Mouse (Mus musculus) lung, embryonic 15.5 days (tissue): ENCODE measurements around the gene Cdc42bpb. TPM values are rescaled to one million over a fixed set of nuclear protein-coding genes. Genes with fewer than 3 reads are reported as not detected.

Experiments used
- ATAC-seq: fragments of 200-750 bp; cut with Nextera tagmentation; 2 replicates; pipeline ENCODE4 v1.8.0; 2017; ENCODE audit warnings: moderate number of reproducible peaks, borderline replicate concordance; ENCODE audit not compliant: low FRiP score, low TSS enrichment; ENCODE audit errors: extremely low read depth
- H3K27ac ChIP-seq: fragments of 300-500 bp; sonication (generic); 2 replicates; pipeline ENCODE4 v1.5.1; 2015; ENCODE audit warnings: moderate library complexity, mild to moderate bottlenecking, inconsistent platforms
- H3K27me3 ChIP-seq: fragments of 300-500 bp; sonication (generic); 2 replicates; pipeline ENCODE4 v1.6.1; 2015; ENCODE audit warnings: inconsistent platforms
- H3K36me3 ChIP-seq: fragments of 300-500 bp; sonication (generic); 2 replicates; pipeline ENCODE4 v1.6.1; 2015; ENCODE audit warnings: inconsistent platforms
- H3K4me1 ChIP-seq: fragments of 300-500 bp; sonication (generic); 2 replicates; pipeline ENCODE4 v1.6.1; 2015; ENCODE audit warnings: inconsistent platforms
- H3K4me2 ChIP-seq: fragments of 300-500 bp; sonication (generic); 2 replicates; pipeline ENCODE4 v1.6.1; 2015; ENCODE audit warnings: inconsistent platforms, mild to moderate bottlenecking, moderate library complexity
- H3K4me3 ChIP-seq: fragments of 300-500 bp; sonication (generic); 2 replicates; pipeline ENCODE4 v1.5.1; 2015; ENCODE audit warnings: mild to moderate bottlenecking, inconsistent platforms
- H3K9ac ChIP-seq: fragments of 300-500 bp; sonication (generic); 2 replicates; pipeline ENCODE4 v1.6.1; 2015; ENCODE audit warnings: inconsistent platforms
- H3K9me3 ChIP-seq: fragments of 300-500 bp; sonication (generic); 2 replicates; pipeline ENCODE4 v1.6.1; 2016; ENCODE audit warnings: inconsistent platforms
- WGBS: fragments of 180-500 bp; shearing (Covaris S2); methylation state at CpG from one replicate; pipeline ENCODE4 v1.1.7; 2015; 5-methylcytosine and 5-hydroxymethylcytosine counted together
- polyA plus RNA-seq: library from polyadenylated mRNA; unstranded; fragments of >200 nt; fragmentation: Nextera tagmentation; extraction: Ambion mirVana; gene quantifications from 2 replicates; pipeline ENCODE4 v1.2.1, GENCODE M21; 2015

Gene Cdc42bpb
- polyA plus RNA-seq, 1 experiment from 2014 or later = 32.2 TPM

DNA sequence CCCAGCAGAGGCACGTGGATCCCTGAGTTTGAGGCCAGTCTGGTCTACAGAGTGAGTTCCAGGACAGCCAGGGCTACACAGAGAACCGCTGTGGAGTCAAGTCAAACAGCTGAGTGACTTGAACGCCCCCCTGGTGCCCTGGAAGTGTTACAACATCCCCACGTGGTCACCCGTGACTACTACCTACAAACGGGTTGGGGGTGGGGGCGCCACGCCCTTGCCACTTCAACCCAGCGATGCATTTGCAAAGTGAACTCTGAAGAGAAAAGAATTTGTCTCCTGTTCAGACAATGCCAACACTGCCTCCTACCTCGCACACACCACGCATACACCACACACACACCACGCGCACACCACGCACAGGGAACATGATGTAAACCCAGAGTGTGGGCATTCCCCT lies 67.6 kb downstream of the Cdc42bpb start:
- ATAC-seq = no peak
- Histone ChIP-seq H3K27me3 (no peaks in the 10 kb centered on the region), H3K9me3 (no peaks in the 10 kb centered on the region), H3K4me1 (no peaks in the 10 kb centered on the region), H3K36me3 (peaks cover 97% of the 10 kb centered on the region), H3K9ac (no peak overlapping the region), H3K4me3 (no peak overlapping the region), H3K27ac (no peak overlapping the region), H3K4me2 (no peak overlapping the region)
- 75% methylated on average over 14 of the region's 14 CpGs for WGBS

DNA sequence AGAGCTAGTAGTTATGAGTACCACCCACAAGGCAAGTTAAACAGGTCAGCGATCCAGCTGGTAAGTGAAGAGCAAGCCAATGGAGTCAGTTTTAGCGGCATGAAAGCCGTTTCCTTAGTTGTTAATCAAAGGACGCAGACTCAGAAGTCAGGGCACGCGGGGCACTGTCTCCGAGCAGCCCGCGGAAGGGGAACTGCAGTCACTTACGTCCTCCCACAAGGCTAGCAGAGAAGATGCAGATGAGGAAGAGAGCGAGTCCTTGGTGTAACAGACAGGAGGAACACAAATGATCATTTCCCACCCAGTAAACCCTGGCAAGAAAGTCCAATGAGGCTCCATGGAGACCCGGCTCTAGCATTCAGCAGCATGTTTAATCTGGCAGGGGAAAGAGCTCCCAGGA lies 68.3 kb downstream of the Cdc42bpb start:
- no peak for ATAC-seq
- Histone ChIP-seq H3K36me3 (peaks cover 97% of the 10 kb centered on the region), H3K4me3 (no peak overlapping the region), H3K27ac (no peak overlapping the region), H3K4me2 (no peak overlapping the region), H3K4me1 (no peaks in the 10 kb centered on the region), H3K27me3 (no peaks in the 10 kb centered on the region), H3K9me3 (no peaks in the 10 kb centered on the region), H3K9ac (no peak overlapping the region)
- 84% methylated on average over 12 of the region's 12 CpGs for WGBS

DNA sequence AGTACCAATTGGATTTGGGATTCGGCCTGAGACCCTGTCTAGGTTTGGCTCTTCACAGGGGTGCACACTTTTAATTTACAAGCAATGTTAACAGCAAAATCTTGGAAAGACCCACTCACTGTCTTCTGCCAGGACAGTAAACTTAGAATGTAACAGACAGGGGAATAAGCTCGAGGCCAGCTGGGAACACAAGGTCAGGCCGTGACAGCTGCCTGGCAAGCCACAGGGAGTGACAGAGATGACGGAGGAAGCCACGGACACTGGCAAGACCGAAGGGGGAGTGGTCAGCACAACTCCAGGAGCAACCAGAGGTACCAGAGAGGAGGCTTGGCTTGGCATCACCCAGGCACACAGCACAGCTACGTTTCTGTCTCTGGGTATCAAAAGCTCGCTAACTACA lies 70.7 kb downstream of the Cdc42bpb start:
- H3K9ac ChIP-seq = no peak overlapping the region
- no peaks in the 10 kb centered on the region for H3K9me3 ChIP-seq
- H3K36me3 ChIP-seq = peaks cover 98% of the 10 kb centered on the region
- no peak overlapping the region for H3K4me3 ChIP-seq
- no peaks in the 10 kb centered on the region for H3K4me1 ChIP-seq
- H3K4me2 ChIP-seq = no peak overlapping the region
- H3K27ac ChIP-seq = no peak overlapping the region
- 78% methylated on average over 8 of the region's 8 CpGs for WGBS
- ATAC-seq = no peak
- no peaks in the 10 kb centered on the region for H3K27me3 ChIP-seq

DNA sequence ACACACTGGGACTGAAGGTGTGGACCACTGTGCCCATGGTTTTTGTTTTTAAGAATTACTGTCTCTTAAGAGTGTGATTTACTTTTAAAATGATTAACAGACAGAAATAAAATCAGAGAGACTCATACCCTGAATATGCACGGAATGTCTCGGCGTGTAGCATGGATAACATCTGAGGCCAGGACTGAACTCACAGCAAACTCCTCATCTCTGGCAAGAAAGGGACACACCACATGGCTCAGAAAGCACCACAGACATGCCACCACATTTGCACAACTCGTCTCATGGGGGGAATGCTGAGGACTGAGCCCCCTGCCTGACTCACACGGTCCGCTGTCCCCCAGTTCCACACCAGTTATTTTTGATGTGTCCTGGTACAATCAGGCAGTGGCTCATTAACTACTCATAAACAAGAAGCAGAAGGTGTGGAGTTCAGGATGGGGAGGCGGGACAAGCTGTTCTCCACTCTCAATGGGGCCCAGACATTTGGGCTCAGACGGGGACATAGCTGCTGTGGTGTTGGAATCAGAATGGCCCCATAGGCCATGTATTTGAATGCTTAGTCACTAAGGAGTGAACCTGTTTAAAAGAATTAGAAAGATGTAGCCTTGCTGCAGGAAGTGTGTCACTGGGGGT lies 73.7 kb downstream of the Cdc42bpb start:
- Histone ChIP-seq H3K4me1 (no peaks in the 10 kb centered on the region), H3K9me3 (no peaks in the 10 kb centered on the region), H3K9ac (no peak overlapping the region), H3K27me3 (no peaks in the 10 kb centered on the region), H3K4me2 (no peak overlapping the region), H3K36me3 (peaks cover 92% of the 10 kb centered on the region), H3K4me3 (no peak overlapping the region), H3K27ac (no peak overlapping the region)
- no peak for ATAC-seq
- WGBS = 92% methylated on average over 8 of the region's 8 CpGs

DNA sequence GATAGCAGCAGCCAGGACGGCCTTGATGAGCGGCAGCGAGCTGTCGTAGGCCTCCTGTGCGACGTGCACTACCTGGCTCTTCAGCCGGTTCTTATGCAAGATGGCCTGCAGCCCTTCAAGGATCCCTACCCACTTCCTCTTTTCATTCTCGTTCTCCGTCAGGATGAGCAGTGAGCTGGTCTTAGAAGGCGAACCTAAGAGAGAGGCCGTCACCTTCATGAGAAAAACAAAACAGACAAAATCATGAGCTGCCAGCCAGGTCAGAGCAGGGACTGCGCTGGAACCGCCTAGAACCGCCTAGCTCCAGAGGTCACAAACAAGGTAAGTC lies 75.5 kb downstream of the Cdc42bpb start:
- Histone ChIP-seq H3K27me3 (no peaks in the 10 kb centered on the region), H3K36me3 (peaks cover 94% of the 10 kb centered on the region), H3K4me1 (no peaks in the 10 kb centered on the region), H3K4me2 (no peak overlapping the region), H3K9ac (no peak overlapping the region), H3K4me3 (no peak overlapping the region), H3K27ac (no peak overlapping the region), H3K9me3 (no peaks in the 10 kb centered on the region)
- no peak for ATAC-seq
- WGBS = 93% methylated on average over 14 of the region's 14 CpGs

DNA sequence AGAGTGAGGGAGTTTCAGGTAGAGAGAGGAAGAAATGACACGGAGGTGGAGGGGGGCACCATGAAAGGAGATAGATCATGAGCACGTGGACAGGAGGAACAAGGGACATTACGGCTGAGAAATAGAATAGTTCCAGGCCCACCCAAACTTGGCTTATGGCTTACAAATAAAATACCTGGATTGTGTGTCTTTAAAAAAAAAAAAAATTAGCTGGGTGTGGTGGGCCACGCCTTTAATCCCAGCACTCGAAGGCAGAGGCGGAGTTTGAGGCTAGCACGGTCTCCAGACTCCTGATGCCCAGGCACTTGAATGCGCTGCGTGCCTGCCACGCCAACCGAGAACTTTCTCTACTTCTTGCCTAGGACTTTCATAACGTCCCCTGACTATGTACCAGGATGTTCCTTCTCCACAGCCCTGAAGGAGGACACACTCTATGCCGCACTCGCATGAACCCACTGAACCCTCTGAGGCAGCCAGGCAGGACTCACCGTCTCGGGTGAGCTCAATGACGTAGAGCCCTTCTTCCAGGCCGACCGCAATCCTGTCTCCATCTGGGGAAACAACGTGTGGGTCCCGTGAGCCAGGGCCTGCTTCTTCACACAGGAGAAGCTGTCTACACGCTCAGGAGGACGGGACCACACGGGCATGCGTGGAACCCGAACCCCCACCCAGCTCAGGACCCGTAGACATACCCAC lies 76.0 kb downstream of the Cdc42bpb start:
- Histone ChIP-seq H3K4me2 (no peak overlapping the region), H3K9ac (no peak overlapping the region), H3K27ac (no peak overlapping the region), H3K36me3 (peaks cover 93% of the 10 kb centered on the region), H3K4me1 (no peaks in the 10 kb centered on the region), H3K27me3 (no peaks in the 10 kb centered on the region), H3K9me3 (no peaks in the 10 kb centered on the region), H3K4me3 (no peak overlapping the region)
- ATAC-seq = no peak
- 91% methylated on average over 27 of the region's 27 CpGs for WGBS

DNA sequence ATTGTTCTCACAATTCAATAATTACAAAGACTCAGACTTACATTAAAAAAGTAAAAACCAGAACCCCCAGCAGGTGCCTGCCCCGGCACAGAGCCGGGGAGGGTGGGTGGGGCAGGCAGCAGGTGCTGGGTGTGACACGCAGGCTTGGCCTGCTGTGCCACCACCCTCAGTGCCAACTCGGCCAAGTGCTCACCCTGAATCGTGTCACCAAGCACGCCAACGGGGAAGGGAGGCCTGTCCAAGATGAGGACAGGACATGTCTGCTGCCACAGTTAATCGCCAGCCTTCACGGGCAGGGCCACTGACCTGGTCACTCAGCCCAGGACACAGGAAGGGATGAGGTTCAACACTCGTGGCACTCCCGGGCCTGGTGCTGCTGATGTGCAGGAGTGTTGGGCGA lies 84.5 kb downstream of the Cdc42bpb start:
- 87% methylated on average over 12 of the region's 12 CpGs for WGBS
- no peaks in the 10 kb centered on the region for H3K27me3 ChIP-seq
- H3K36me3 ChIP-seq = peaks cover 69% of the 10 kb centered on the region
- H3K9me3 ChIP-seq = no peaks in the 10 kb centered on the region
- no peaks in the 10 kb centered on the region for H3K4me1 ChIP-seq
- H3K4me3 ChIP-seq = no peak overlapping the region
- H3K9ac ChIP-seq = no peak overlapping the region
- no peak for ATAC-seq
- H3K27ac ChIP-seq = no peak overlapping the region
- H3K4me2 ChIP-seq = no peak overlapping the region

DNA sequence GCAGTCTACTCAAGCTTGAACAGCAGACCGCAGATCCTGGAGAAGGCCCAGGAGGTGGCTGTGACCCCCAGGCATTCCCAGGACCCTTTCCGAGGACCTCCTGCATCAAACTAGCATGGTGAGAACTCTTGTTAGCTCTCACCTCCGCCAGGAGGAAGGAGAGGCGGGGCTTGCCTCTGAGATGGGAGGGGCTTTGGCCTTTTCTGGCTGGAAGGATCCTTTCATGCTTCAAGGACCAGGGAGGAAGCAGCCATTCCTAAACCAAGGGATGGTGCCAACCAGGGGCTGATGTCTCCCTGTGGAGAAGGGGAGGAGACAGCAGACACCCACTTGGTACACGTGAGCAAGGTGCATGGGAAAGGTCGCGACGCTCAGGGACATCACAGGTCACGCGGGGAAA lies 93.0 kb downstream of the Cdc42bpb start:
- Histone ChIP-seq H3K27ac (no peak overlapping the region), H3K9ac (no peak overlapping the region), H3K4me1 (peaks cover 15% of the 10 kb centered on the region; the same call in 1 of the 2 replicates), H3K9me3 (no peaks in the 10 kb centered on the region), H3K4me3 (0 out of 2 replicates have a peak overlapping the region, but pooled peaks have one; percentile 8), H3K27me3 (no peaks in the 10 kb centered on the region), H3K36me3 (no peaks in the 10 kb centered on the region), H3K4me2 (peak overlapping the region; percentile 39)
- WGBS = 24% methylated on average over 10 of the region's 10 CpGs
- peak; percentile 41; the same call in 1 of the 2 replicates for ATAC-seq

DNA sequence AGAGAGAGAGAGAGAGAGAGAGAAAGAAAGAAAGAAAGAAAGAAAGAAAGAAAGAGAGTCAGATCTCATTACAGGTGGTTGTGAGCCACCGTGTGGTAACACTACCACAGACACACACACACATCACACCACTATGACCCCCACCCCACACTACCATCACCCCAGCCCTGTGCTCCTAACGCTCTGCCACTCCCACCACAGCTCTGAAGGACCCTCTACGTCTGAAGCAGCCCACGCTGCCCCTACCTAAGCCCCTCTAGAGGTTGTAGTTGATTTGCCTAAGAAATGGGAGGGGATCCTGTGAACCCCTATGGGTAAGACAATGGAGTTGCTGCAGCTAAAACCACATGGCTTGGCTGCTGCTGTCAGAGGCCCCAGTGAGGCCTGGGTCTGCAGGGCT lies 93.9 kb downstream of the Cdc42bpb start:
- Histone ChIP-seq H3K4me2 (no peak overlapping the region), H3K4me3 (no peak overlapping the region), H3K4me1 (peaks cover 15% of the 10 kb centered on the region; the same call in 1 of the 2 replicates), H3K9me3 (peaks cover 5% of the 10 kb centered on the region; the same call in 1 of the 2 replicates), H3K36me3 (no peaks in the 10 kb centered on the region), H3K27me3 (no peaks in the 10 kb centered on the region), H3K27ac (no peak overlapping the region), H3K9ac (no peak overlapping the region)
- no peak for ATAC-seq
- 66% methylated on average over 4 of the region's 4 CpGs for WGBS

DNA sequence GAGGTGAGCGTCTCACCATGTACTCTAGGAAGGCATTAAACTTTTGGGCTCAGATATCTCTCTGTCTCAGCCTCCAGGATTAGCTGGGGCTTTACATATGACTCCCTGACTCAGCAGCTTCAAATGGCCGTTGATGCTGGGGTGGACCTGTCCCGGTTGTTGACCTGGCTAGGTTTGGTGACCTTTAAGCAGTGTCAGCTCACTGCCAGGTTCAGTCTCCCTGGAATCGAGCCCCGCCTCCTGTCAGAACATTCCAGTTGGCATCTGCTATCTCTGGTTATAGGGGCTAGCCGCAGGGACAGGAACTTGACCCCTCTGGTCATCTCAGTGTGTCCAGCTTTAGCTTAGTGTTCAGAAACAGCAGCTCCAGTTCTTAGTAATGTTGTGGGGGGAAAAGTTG lies 101.1 kb downstream of the Cdc42bpb start:
- peaks cover 28% of the 10 kb centered on the region for H3K4me1 ChIP-seq
- peaks cover 62% of the 10 kb centered on the region for H3K27me3 ChIP-seq
- WGBS = 39% methylated on average over 6 of the region's 6 CpGs
- no peak overlapping the region for H3K4me2 ChIP-seq
- H3K9me3 ChIP-seq = peaks cover 5% of the 10 kb centered on the region; the same call in 1 of the 2 replicates
- H3K36me3 ChIP-seq = no peaks in the 10 kb centered on the region
- ATAC-seq = no peak
- H3K9ac ChIP-seq = no peak overlapping the region
- no peak overlapping the region for H3K4me3 ChIP-seq
- no peak overlapping the region for H3K27ac ChIP-seq

DNA sequence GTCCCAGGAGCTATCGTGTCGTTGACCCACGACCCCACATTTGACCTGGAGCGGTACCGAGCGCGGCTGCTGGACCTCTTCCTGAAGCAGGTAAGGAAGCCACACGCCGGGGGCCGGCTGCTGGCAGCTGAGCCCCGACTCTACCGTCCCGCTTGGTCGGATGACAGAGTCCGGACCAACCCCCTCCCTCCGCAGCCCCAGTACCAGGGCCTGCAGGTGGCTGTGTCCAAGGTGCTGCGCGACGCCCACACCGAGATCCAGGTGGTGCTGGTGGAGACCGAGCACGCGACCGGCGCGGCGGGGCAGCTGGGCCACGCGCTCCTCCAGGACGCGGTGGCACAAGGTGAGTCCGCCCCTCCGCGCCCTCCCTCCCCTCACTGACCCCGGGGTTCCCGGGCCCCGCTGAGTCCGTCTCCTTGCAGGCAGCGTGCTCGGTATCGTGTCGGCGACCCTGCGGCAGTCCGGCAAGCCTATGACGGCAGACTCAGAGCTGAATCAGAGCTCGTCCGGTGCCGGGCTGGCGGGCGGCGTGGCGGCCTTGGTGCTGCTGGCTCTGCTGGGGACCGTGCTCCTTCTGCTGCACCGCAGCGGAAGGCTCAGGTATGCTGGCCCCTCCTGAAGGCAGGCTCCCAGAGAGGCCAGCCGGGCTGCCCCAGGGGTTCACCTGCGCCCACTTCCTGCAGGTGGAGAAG lies 102.2 kb downstream of the Cdc42bpb start:
- Histone ChIP-seq H3K9ac (no peak overlapping the region), H3K4me3 (peak overlapping the region; percentile 37), H3K36me3 (no peaks in the 10 kb centered on the region), H3K4me2 (peak overlapping the region; percentile 79), H3K9me3 (peaks cover 5% of the 10 kb centered on the region; the same call in 1 of the 2 replicates), H3K27ac (no peak overlapping the region), H3K4me1 (peaks cover 33% of the 10 kb centered on the region), H3K27me3 (peaks cover 72% of the 10 kb centered on the region)
- WGBS = under 1% methylated on average over 53 of the region's 58 CpGs
- 0 out of 2 replicates have a peak, but pooled peaks have one; percentile 13 for ATAC-seq
